Mouse (Mus musculus): ENCODE results near the gene Ankrd37.
A peak's percentile ranks its signal among the peaks of the same experiment; 100 is the strongest.

Gene Ankrd37

GRCm38 (mm10) chr8:45973988-45974505 is 31.5 kb downstream of the Ankrd37 start:
- no peak for DNase-seq

- peak in 1 of 2 experiments; percentile 11 for DNase-seq
Observed at GRCm38 (mm10) chr8:45970894-45971293, 34.6 kb downstream of the Ankrd37 start.

DNA sequence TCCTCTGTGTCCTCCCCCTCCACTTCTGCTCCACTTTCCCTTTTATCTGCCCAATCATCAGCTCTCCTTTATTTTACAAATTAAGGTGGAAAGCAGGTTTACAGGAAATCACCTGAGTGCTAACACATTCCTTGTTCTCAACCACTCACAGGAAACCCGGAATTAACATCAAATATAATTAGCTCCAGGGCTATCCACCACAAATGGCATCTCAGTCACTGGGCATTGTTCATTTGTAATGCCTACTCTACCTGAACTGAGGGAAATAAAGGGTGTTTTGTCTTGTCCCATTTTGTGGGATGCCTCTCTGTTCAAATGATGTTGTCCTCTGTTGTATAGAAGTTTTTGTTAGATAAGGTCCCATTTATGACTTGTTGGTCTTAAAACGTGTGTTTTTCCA is 54.9 kb downstream of the Ankrd37 start:
- DNase-seq: no peak

Data from spleen, adult 18-20 months (tissue).